Mouse (Mus musculus) liver, embryonic 14.5 days (tissue): Measurements from ENCODE around the gene Aldh3b3. TPM values are rescaled to one million over a fixed set of nuclear protein-coding genes. Genes with fewer than 3 reads are reported as not detected.

Experiments used
- ATAC-seq: fragments of 200-750 bp; cut with Nextera tagmentation; 2 replicates; pipeline ENCODE4 v1.8.0; 2017; ENCODE audit warnings: moderate number of reproducible peaks, mild to moderate bottlenecking, moderate library complexity; ENCODE audit not compliant: insufficient read depth
- DNase-seq, 3 experiments: peaks; one replicate each; pipeline ENCODE4 v3.0.0-alpha.2; 2012 to 2013; ENCODE audit warnings: low read depth in 3 of 3, low spot score in 3 of 3
- H3K27ac ChIP-seq: fragments of 300-500 bp; sonication (generic); 2 replicates; pipeline ENCODE4 v1.5.1; 2014; ENCODE audit warnings: moderate library complexity, mild to moderate bottlenecking, control low read depth, inconsistent platforms
- H3K27me3 ChIP-seq: fragments of 300-500 bp; sonication (generic); 2 replicates; pipeline ENCODE4 v1.6.1; 2014; ENCODE audit warnings: mild to moderate bottlenecking, low read length, moderate library complexity; ENCODE audit not compliant: control insufficient read depth, insufficient read depth
- H3K36me3 ChIP-seq: fragments of 300-500 bp; sonication (generic); replicated peaks from 2 replicates; pipeline ENCODE4 v1.6.1; 2014; ENCODE audit warnings: low read depth; ENCODE audit not compliant: control insufficient read depth, insufficient read depth
- H3K4me1 ChIP-seq, 2 experiments: fragments of 200-500 bp in 1 of 2; fragments of 300-500 bp in 1 of 2; sonication (generic) in 1 of 2; replicated peaks; 2 replicates each; pipeline ENCODE4 v1.6.1; 2012 to 2014; ENCODE audit warnings: antibody characterized with exemption in 1 of 2, inconsistent platforms in 1 of 2, low read length in 1 of 2; ENCODE audit not compliant: control insufficient read depth in 2 of 2, insufficient read depth in 2 of 2
- H3K4me2 ChIP-seq: fragments of 300-500 bp; sonication (generic); 2 replicates; pipeline ENCODE4 v1.6.1; 2014; ENCODE audit warnings: low read depth, mild to moderate bottlenecking, control low read depth, moderate library complexity
- H3K4me3 ChIP-seq, 2 experiments: fragments of 200-500 bp in 1 of 2; fragments of 300-500 bp in 1 of 2; sonication (generic) in 1 of 2; 2 replicates each; pipeline ENCODE4 v1.5.1; 2012 to 2014; ENCODE audit warnings: low read depth in 2 of 2, low read length in 2 of 2, mild to moderate bottlenecking in 2 of 2, control low read depth in 1 of 2, inconsistent platforms in 1 of 2, moderate library complexity in 1 of 2; ENCODE audit not compliant: insufficient read depth in 1 of 2
- H3K9ac ChIP-seq: fragments of 300-500 bp; sonication (generic); replicated peaks from 2 replicates; pipeline ENCODE4 v1.6.1; 2014; ENCODE audit warnings: mild to moderate bottlenecking, control low read depth, moderate library complexity
- H3K9me3 ChIP-seq: fragments of 300-500 bp; sonication (generic); 2 replicates; pipeline ENCODE4 v1.6.1; 2016; ENCODE audit warnings: low read length, mixed read lengths; ENCODE audit not compliant: control insufficient read depth
- CTCF ChIP-seq: IDR thresholded peaks from 2 replicates; pipeline ENCODE4 v1.5.1; 2016; ENCODE audit warnings: antibody characterized with exemption, low read depth, control low read depth
- EP300 ChIP-seq: IDR thresholded peaks from 2 replicates; pipeline ENCODE4 v1.6.1; 2016; ENCODE audit warnings: antibody characterized with exemption, low read depth
- WGBS: fragments of 180-500 bp; shearing (Covaris S2); extraction: QIAGEN DNeasy Blood & Tissue Kit; methylation state at CpG from one replicate; pipeline ENCODE4 v1.1.7; 2014; ENCODE audit not compliant: insufficient replicate concordance; 5-methylcytosine and 5-hydroxymethylcytosine counted together
- polyA plus RNA-seq, 2 experiments: library from polyadenylated mRNA; depleted of rRNA in 1 of 2; stranded (reverse) in 1 of 2; unstranded in 1 of 2; fragments of >200 nt; fragmentation: Nextera tagmentation in 1 of 2; extraction: Ambion mirVana in 1 of 2; gene quantifications; 2 replicates each; pipeline versions ENCODE4 v1.2.1 to v1.2.3; 2012 to 2014

The Aldh3b3 gene
- polyA plus RNA-seq (2012; rRNA removed) (0.02 and 0.04 TPM in 2 replicates), polyA plus RNA-seq (2014; fragmentation: Nextera tagmentation; extraction: Ambion mirVana) (not detected in 2 replicates)

GRCm38 (mm10) chr19:3958470-3958869 is at the start of gene Aldh3b3:
Gene Aldh3b3, plus strand, starts transcription at chr19:3958645.
- 63% methylated on average over 4 of the region's 4 CpGs for WGBS
- H3K9ac ChIP-seq, result no peak within 1 kb of the TSS
- no peak within 1 kb of the TSS for H3K4me2 ChIP-seq
- H3K36me3 ChIP-seq, result no peaks in the 10 kb centered on the region
- H3K4me1 ChIP-seq, result no peaks in the 10 kb centered on the region
- H3K27ac ChIP-seq, result no peak within 1 kb of the TSS
- TF ChIP-seq CTCF, result no peak
- TF ChIP-seq EP300, result no peak
- no peaks in the 10 kb centered on the region for H3K27me3 ChIP-seq
- DNase-seq, result no peak
- H3K4me3 ChIP-seq, result no peak within 1 kb of the TSS
- ATAC-seq, result no peak
- H3K9me3 ChIP-seq, result no peaks in the 10 kb centered on the region

- peaks cover 16 to 33% of the 10 kb centered on the region in 2 experiments for H3K4me1 ChIP-seq
Measured at GRCm38 (mm10) chr19:3910206-3910605, 48.2 kb upstream of the Aldh3b3 start.

GRCm38 (mm10) chr19:3912337-3913204 is 45.9 kb upstream of the Aldh3b3 start, which contains the start of gene Ndufs8:
Gene Ndufs8, minus strand, starts transcription at chr19:3912774.
- TF ChIP-seq CTCF (peak; percentile 42; the same call in 1 of the 2 replicates), EP300 (no peak)
- Histone ChIP-seq H3K27me3 (no peaks in the 10 kb centered on the region), H3K9me3 (no peaks in the 10 kb centered on the region), H3K4me3 (peak within 1 kb of the TSS; percentile 80 to 95), H3K9ac (peak within 1 kb of the TSS; percentile 72), H3K4me1 (peaks cover 14 to 23% of the 10 kb centered on the region in 2 experiments; a peak in 3 of 4 replicates), H3K27ac (peak within 1 kb of the TSS; percentile 57), H3K36me3 (peaks cover 5% of the 10 kb centered on the region), H3K4me2 (peak within 1 kb of the TSS; percentile 75)
- under 1% methylated on average over 43 of the region's 43 CpGs for WGBS
- DNase-seq, result peak; percentile 98 to 99 (median 99)
- peak; percentile 96 for ATAC-seq

More at GRCm38 (mm10) chr19:3910206-3910605, 48.2 kb upstream of the Aldh3b3 start:
- no peak overlapping the region for H3K9ac ChIP-seq
- no peak overlapping the region for H3K4me3 ChIP-seq
- DNase-seq (no peak), ATAC-seq (no peak)
- H3K36me3 ChIP-seq, result peaks cover 5% of the 10 kb centered on the region
- no peak overlapping the region for H3K27ac ChIP-seq
- TF ChIP-seq EP300, result no peak
- no peak for TF ChIP-seq CTCF
- 75% methylated on average over 5 of the region's 5 CpGs for WGBS
- no peaks in the 10 kb centered on the region for H3K9me3 ChIP-seq
- H3K27me3 ChIP-seq, result no peaks in the 10 kb centered on the region
- no peak overlapping the region for H3K4me2 ChIP-seq

GRCm38 (mm10) chr19:3913692-3914091 is 44.8 kb upstream of the Aldh3b3 start:
- H3K4me2 ChIP-seq, result peak overlapping the region; percentile 75
- TF ChIP-seq EP300 (no peak), CTCF (no peak)
- 71% methylated on average over 8 of the region's 8 CpGs for WGBS
- H3K9me3 ChIP-seq, result no peaks in the 10 kb centered on the region
- ATAC-seq (no peak), DNase-seq (no peak)
- H3K27me3 ChIP-seq, result no peaks in the 10 kb centered on the region
- peak overlapping the region; percentile 72 for H3K9ac ChIP-seq
- H3K4me1 ChIP-seq, result peaks cover 14 to 22% of the 10 kb centered on the region in 2 experiments; a peak in 3 of 4 replicates
- H3K27ac ChIP-seq, result no peak overlapping the region
- H3K4me3 ChIP-seq, result peak overlapping the region; percentile 80 to 95
- peaks cover 3% of the 10 kb centered on the region; the same call in 1 of the 2 replicates for H3K36me3 ChIP-seq

- no peak overlapping the region for H3K9ac ChIP-seq
- H3K4me3 ChIP-seq, result no peak overlapping the region
- TF ChIP-seq CTCF (no peak), EP300 (no peak)
- peaks cover 14 to 22% of the 10 kb centered on the region in 2 experiments; a peak in 3 of 4 replicates for H3K4me1 ChIP-seq
- DNase-seq (no peak), ATAC-seq (no peak)
- no peaks in the 10 kb centered on the region for H3K9me3 ChIP-seq
- 49% methylated on average over 5 of the region's 5 CpGs for WGBS
- H3K27me3 ChIP-seq, result no peaks in the 10 kb centered on the region
- H3K4me2 ChIP-seq, result peak overlapping the region; percentile 75; the same call in 1 of the 2 replicates
- no peaks in the 10 kb centered on the region; the same call in 1 of the 2 replicates for H3K36me3 ChIP-seq
- no peak overlapping the region for H3K27ac ChIP-seq
Measured at GRCm38 (mm10) chr19:3914535-3914934, 43.9 kb upstream of the Aldh3b3 start.
